Mouse (Mus musculus): ENCODE data around the gene Brca1.
"Not testable (repeated sequence)": the region's sequence is repeated elsewhere in the genome, so short reads cannot be mapped to it uniquely, and the experiment has no call there.

Brca1 gene

GRCm38 (mm10) chr11:101468263-101468688 lies 83.5 kb downstream of the Brca1 start:
- DNase-seq, result no peak

DNA sequence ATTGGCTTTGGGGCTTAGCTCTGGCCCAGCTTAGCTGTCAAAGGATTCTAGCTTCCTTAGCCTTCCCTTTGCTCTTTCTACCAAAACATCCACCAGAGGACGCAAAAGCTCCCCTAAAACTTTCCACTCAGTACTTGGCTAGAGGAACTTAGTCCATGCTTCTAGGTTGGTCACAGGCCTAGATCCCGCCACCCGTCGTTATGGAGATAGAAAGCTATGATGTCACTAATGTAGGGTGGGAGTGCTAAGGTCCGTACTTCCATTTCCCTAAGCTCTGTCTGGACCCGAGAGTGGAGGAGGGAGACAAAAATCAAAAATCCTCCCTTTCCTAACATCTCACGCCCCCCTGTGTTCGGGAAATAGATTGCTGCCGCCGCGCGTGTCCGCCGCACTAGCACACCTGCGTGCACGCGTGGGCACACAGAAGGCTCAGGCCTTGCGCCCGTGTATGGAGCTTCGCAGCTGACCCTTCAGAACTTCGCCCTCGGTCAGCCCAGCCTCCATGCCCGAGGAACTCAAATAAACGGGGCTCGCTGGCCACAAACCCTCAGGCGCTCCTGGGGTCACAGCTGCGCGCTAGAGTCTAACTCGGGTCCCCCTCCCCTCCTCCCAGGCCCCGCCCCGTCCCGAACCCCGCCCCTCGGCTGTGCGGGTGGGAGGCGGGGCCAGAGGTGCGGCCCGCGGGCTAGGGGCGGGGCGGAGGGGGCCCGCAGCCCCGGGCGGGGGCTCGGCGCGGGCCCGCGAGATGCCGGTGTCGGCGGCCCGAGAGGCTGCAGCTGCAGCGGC lies 84.1 kb downstream of the Brca1 start:
- DNase-seq, result peak; percentile 55

- DNase-seq, result not testable (repeated sequence)
These were observed 85.2 kb downstream of the Brca1 start for GRCm38 (mm10) chr11:101466552-101466950.

GRCm38 (mm10) chr11:101465869-101466551 lies 85.7 kb downstream of the Brca1 start, which contains the start of gene Vat1:
Gene Vat1 (minus strand): TSS chr11:101466230.
- DNase-seq, result peak; percentile 56

GRCm38 (mm10) chr11:101465101-101465868 lies 86.5 kb downstream of the Brca1 start:
- peak; percentile 37 for DNase-seq

DNA sequence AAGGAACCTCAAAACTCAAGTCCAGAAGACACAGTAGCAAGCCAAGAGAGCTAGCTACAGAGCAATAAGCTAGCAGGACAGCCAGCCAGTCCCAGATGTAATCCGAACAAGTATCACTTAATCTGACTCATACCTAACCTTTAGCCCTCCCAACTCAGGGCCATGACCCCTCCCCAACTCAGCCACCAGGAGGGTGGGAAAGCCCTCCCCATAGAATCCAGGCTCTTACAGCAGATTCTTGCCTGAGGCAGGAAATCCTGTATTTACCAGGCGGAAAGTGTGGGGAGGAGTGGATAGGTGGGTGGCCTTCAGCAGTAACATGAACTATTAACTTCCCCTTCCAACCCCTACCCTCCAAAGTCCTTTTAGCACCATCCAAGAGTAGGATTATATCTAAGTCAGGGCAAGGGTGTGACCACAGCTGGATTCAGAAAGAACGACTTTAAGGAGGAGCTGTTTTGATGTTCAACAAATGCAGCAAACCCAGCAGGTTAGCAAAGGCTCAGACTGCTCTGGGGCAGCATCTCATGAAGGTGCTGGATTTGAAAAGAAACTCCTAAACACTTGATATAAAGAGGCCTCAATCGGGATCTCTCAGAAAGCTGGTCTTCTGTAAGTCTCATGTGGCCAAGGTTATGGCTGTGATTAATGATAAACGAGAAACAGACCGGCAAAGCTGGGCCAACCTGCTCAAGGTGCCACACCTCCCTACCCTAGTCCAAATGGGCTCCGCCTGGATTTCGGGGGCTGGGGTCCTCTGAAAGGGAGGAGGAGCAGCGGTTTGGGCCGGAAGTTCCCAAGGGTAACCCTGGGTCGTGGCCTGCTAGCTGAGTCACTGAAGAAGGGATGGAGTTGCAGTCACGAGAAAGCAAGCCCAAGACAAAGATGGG lies 87.3 kb downstream of the Brca1 start, which contains the start of gene Rnd2:
Rnd2 (plus strand) TSS at position 789 of the 890 bp plus-strand sequence.
- DNase-seq, result no peak

DNA sequence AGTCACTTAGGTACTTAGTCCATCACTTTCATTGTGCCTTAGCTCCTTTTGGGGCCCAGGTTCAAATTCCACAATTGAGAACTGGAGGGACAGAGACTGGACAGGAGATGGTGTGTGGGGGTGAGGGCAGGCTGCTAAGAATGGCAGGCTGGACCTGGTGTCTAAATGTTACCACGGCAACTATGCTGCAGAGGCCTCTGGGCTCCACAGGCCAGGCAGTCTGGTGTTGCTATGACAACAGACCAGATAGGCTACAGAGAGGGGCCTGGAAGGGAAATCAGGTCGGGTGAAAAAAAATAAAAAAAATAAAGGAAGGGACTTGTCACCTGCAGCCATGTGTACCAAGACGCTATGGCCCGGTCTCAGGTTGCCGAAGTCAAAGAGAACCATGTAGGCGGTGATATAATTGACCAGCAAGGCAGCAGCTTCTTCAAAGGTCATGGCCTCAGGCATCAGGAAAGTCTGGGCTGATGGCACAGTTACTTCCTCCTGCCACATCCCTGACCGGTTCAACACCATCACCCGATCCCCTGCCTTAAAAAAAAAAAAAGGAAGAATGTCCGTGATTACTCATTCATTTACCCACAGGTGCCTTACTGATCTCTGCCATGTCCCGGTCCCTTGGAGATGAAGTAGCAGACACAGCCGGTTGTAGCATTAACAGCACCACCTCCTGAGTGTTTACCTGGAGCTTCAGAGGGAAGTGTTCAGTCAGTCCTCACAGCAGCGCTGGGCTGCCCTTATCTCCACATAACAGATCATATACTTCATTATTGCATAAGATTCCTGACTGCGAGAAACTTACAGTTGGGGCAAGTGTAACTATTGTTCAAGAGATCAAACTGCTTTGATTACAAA lies 88.9 kb downstream of the Brca1 start:
- DNase-seq, result no peak

- no peak for DNase-seq
These were observed 89.6 kb downstream of the Brca1 start for GRCm38 (mm10) chr11:101462141-101462540.

DNA sequence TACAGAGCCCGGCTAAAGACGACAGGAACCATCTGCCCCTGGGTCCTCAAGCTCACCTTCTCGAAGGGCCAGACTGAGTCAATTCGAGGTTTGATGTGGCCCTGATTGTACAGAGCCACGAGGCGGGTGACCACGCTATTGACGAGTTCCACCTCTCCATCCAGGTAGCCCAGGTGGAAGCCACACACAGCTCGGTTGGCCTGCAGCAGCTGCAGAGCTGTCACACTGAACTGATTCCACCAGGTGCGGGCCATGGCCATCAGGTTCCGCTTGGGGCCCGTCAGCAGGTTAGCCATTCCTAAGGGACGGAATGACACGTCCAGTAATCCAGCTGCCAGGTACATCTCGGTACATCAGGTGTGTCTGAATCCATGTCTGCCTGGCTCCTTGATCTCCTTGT lies 91.4 kb downstream of the Brca1 start:
- DNase-seq, result no peak

- DNase-seq, result no peak
These were observed 92.0 kb downstream of the Brca1 start for GRCm38 (mm10) chr11:101459716-101460115.

DNA sequence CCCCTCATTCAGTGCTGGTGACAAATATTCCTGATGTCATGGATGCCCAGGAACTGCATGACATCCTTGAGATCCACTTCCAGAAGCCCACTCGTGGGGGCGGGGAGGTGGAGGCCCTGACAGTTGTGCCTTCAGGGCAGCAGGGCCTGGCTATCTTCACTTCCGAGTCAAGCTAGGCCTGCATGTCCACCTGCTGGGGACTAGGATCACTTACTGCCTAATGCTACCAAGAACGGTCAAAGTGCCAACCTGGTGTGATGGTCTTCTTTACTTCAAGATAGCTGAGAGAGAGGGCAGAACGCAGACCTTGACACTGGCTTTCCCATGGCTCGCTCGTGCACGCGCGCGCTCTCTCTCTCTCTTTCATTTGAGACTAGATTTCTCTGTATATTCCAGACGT lies 93.5 kb downstream of the Brca1 start:
- DNase-seq, result no peak

DNA sequence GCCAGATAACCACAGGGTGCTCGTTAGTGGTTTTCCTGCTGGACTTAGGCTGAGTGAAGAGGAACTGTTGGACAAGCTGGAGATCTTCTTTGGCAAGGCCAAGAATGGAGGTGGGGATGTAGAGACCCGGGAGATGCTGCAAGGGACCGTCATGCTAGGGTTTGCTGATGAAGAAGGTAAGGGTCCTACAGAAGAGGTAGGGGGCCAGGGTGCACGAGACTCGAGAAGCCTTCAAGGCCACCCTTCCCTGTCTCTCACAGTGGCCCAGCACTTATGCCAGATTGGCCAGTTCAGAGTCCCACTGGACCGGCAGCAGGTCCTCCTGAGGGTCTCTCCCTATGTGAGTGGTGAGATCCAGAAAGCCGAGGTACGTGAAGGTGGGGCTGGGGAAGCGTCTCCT lies 94.1 kb downstream of the Brca1 start:
- no peak for DNase-seq

DNA sequence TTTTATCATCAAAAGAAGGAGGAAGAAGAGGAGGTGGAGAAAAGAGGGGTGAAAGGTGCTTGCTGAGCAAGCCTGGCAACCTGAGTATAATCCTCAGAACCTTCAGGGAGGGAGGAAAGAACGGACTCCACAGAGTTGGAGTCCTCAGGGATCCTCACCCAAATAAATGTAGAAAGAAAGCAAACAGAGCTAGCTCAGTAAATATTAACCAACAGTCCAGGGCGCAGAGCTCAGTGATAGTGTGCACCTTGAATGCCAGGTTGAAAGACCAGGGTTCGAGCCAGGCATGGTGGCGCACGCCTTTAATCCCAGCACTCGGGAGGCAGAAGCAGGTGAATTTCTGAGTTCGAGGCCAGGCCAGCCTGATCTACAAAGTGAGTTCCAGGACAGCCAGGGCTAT lies 96.1 kb downstream of the Brca1 start:
- DNase-seq, result no peak

- DNase-seq, result no peak
These were observed 97.1 kb downstream of the Brca1 start for GRCm38 (mm10) chr11:101454702-101455101.

- no peak for DNase-seq
These were observed 99.5 kb downstream of the Brca1 start for GRCm38 (mm10) chr11:101452093-101452774.

- DNase-seq, result no peak
These were observed 100.2 kb downstream of the Brca1 start for GRCm38 (mm10) chr11:101451536-101451935.

DNA sequence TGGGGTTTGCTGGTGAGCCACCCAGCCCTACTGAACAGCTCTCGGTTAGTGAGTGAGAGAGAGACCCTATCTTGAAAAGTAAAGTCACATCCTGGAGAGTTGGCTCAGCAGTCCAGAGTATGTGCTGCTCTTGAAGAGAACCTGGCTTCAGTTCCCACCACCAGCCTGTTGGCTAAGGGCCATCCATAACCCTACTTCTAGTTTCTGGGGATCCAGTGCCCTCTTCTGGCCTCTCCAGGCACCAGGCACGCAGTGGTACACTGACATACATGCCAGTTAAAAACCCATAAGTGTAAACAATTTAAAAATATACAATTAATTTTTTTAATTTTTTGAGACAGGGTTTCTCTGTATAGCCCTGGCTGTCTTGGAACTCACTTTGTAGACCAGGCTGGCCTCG lies 101.4 kb downstream of the Brca1 start:
- no peak for DNase-seq

- not testable (repeated sequence) for DNase-seq
These were observed 102.2 kb downstream of the Brca1 start for GRCm38 (mm10) chr11:101449596-101449995.

- no peak for DNase-seq
These were observed 102.9 kb downstream of the Brca1 start for GRCm38 (mm10) chr11:101448899-101449298.

- DNase-seq, result no peak
These were observed 103.4 kb downstream of the Brca1 start, which contains the start of gene Ifi35 for GRCm38 (mm10) chr11:101448274-101448746. Gene Ifi35 (plus strand): TSS chr11:101448407.

All from right cerebral cortex, postnatal 14 days (tissue).